Mouse (Mus musculus): ENCODE results near the gene Sh3pxd2b. TPM values are rescaled to one million over a fixed set of nuclear protein-coding genes. Genes with fewer than 3 reads are reported as not detected.

The Sh3pxd2b gene
- polyA plus RNA-seq, 1 experiment: 12.5 TPM

DNA sequence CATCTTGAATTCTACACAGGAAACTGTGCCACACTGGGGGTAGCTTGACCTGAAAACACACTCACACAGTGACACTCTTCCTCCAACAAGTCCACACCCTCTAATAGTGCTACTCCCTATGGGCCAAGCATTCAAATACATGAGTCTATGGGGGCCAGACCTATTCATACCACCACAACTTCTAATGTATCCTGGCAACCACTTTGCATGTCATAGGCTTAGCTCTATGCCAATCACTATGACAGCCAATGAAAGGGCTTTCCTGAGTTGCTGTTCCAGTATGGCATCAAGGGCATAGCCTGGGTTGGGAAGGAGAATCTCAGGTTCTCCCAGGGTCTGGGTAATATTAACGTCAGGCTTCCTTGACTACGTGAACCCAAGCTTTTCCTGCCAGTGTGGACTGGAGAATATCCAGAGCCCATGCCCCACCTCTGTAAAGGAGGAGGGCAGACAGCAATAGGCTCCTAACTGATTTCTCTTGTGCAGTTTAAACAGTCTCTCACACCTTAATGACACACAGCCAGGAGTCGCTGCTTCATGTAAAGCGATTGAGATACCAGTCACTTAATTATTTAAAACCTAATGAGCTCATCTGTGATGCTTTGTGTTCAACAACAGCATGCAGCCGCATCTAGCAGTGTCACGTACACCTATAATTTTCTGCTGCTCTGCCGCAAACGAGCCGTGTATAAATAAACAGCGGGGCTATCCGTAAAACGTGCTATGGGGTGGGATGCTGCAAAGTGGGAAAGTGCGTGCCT lies 25.8 kb downstream of the Sh3pxd2b start:
- no peak for DNase-seq (ENCODE audit: extremely low spot score in 1 of 2, low spot score in 1 of 2)

DNA sequence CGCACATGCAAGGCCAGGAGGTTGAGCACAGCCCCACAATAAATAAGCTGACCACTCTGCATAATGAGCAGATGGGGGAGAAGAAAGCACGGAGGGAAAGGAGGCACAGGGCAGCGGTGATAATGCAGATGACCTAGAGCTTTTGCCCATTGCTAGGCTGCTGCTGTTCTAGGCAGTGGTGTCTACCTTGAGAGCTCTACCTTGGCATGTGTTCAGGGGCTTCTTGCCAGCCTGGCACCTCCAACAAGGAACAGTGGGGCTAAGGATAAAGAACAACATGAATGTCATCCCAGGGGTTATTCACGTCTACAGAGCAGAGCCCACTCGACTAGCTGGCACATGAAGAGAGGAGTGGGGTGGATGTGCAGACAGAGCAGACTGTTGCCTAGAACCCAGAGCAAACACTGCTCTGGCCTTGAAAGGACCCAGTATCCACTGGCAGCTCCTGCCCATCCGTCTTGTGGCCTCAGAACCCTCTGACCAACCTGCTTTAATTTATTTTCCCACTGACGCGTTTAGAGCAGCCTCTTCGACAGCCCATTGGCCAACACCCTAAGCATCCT lies 26.5 kb downstream of the Sh3pxd2b start:
- no peak for DNase-seq (ENCODE audit: extremely low spot score in 1 of 2, low spot score in 1 of 2)

DNA sequence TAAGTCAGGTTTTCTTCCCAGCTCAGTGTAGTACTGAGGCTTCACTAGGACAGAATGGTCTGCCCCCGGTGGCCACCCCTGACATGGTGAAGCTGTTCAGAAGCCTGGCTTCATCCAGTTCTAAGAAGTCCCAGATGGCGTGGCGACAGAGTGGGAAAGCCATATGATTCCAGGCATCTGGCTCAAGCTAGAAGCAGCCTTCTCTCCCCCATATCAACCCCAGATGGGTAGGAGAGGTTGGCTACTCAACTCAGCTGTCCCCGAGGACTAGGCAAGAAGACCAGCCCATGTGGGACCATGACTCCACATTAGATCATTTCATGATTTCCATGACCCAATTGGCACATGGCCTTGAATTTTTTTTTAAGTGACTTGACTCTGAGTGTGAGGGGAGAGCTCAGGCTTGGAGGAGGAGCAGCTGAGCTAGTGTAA lies 27.5 kb downstream of the Sh3pxd2b start:
- peak in 1 of 2 experiments; percentile 42 for DNase-seq (ENCODE audit: extremely low spot score in 1 of 2, low spot score in 1 of 2)

DNA sequence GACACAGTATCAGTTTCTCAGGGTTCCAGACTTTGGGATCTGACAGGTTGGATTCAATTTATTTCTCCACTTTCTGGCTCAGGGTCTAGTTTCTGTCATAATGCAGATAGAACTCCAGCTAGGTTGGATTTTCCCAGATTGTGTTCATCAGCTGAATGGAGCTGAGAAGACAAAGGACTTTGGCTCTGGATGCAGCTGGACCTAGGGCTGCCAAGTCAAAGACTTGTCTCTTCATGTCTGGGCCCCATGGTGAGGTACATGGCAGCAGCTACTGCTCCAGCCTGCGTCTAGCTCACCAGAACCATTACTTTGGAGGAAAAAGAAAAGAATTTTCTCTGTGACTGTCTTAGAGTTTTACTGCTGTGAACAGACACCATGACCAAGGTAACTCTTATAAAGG lies 28.5 kb downstream of the Sh3pxd2b start:
- DNase-seq (ENCODE audit: extremely low spot score in 1 of 2, low spot score in 1 of 2): no peak

DNA sequence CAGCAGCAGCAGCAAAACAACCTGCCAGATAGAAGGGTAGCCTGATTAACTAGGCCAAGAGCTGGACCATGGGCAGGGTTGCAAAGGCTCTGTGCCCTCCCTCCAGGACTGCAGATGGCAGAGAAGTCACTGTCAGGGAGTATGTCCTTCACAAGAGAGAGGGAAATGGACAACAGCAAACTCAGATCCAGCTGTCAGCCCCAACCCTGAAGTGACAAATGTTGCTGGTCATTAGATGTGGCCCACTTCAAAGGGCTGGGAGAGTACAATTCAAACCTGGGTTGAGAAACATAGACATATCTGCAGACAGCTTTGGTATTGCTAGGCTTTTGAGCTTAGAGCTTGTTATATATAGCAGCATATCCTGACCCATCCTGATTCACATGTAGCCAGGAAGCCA lies 32.3 kb downstream of the Sh3pxd2b start:
- no peak for DNase-seq (ENCODE audit: extremely low spot score in 1 of 2, low spot score in 1 of 2)

DNA sequence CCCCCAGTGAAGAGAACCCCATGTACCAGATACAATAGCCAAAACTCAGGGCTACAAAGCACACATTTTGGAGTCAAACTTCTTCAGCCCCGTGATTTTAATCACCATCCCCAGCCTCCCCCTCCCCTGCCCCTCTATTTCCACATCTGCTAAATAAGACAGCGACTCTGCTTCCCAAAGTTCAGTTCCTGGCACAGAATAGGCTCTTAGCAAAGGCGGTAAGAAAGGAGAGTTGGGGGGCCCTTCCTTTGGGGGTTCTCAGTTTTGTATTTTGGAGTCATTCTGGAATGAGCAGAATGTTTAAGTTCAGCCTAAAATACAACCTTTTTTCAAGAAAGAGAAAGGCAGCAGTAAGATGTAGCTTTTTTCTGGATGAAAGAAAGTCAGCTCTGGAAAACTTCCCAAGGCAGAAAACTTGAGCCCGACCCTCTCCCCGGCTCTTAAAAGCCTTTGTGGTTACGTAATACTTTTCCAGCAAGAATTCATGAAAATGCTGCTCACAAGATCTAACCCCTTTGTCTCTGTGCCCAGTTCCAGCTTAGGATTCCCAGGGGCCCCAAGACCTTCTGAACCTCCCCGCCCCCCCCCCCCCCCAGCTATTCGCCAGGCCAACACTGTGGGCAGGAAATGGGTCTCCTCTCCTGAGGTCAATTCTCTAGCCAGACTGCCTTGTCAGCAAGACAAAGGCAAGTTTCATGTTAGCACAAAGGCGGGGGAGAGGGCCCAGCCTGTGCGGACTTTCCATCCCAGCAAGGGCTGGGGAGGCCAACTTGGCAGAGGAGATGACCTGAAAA lies 35.9 kb downstream of the Sh3pxd2b start:
- peak; percentile 44 to 45 for DNase-seq (ENCODE audit: extremely low spot score in 1 of 2, low spot score in 1 of 2)

DNA sequence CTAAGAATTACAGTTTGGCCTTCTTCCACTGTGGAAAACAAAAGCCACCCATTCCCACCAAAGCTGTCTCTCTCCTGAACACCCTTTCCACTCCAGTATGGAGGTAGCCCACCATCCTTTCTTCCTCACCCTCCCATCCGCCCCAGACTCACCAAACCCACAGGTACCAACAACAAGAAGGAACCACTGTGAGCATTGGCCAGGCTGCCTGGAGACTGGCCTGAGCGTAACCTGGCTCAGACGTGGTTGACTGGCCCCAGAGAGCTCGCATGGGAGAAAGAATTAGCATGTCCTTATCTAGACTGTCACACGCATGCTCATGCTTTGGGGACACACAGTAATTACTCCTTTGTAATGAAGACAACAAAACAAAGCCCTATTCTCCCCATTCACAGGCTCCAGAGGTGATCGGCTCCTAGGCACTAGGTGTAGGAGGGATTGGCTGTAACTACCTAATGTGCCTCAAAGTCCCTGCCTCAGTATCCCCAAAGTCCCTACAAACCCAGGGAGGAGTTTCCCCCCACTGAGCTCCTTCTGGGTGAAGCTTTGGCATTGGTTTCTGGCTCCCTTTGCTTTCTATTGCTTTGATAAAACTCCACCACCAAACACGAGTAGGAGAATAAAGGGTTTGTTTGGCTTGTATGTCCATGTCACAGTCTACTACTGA lies 36.6 kb downstream of the Sh3pxd2b start:
- no peak for DNase-seq (ENCODE audit: extremely low spot score in 1 of 2, low spot score in 1 of 2)

DNA sequence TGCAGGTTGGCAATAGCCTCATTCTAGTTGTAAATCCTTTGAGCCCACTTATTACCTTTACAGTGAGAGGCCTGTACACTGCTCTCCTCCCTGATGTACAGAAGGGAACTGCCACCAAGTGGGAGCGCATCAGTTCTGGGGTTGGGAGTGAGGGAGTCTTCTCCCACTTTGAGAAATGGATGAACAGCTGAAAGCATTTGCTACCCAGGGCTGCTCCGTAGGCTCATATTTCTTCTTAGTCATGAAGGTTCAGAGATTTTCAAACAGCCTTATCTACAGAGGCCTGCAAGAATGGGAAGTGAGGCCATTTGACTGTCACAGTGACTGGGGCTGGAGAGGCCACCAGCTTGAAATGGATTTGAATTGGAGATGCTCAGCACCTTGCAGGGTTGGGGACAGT lies 38.4 kb downstream of the Sh3pxd2b start:
- DNase-seq (ENCODE audit: extremely low spot score in 1 of 2, low spot score in 1 of 2): no peak

DNA sequence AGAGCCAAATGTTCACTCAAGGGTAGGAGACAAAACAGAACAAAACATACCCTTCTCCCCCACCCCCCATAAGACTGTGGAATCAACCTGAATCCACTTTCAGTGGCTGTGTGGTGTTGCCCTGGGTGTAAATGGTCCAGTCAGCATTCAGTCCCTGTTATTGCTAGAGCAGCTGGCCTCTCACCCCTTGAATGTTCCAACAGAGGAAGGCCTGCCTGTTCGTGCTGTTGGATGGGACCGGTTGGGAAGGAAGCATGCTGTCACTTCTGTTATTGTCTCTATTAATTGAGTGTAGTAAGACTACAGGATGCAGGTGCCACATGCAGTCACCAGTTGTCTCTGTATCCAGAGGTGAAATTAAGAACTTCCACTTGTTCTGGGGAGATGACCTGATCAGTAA lies 40.4 kb downstream of the Sh3pxd2b start:
- DNase-seq (ENCODE audit: extremely low spot score in 1 of 2, low spot score in 1 of 2): no peak

DNA sequence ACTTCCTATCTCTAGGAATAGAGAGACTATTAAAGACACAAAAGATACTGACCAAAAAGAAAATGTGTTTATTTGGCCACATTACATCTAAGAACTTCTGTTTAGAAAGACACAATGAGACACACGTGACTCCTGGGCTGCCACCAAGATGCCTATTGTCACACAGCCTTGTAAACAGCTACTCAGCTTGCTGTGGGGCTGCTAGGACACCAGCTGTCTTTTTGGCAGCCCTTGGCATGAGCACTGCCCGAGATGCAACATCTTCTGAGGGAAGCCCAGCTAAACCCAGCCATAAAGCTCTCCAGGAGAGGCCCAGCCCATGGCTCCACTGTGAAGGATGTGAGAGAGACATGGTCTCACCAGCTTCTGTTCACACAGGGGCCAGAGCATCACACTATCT lies 45.5 kb downstream of the Sh3pxd2b start:
- no peak for DNase-seq (ENCODE audit: extremely low spot score in 1 of 2, low spot score in 1 of 2)

DNA sequence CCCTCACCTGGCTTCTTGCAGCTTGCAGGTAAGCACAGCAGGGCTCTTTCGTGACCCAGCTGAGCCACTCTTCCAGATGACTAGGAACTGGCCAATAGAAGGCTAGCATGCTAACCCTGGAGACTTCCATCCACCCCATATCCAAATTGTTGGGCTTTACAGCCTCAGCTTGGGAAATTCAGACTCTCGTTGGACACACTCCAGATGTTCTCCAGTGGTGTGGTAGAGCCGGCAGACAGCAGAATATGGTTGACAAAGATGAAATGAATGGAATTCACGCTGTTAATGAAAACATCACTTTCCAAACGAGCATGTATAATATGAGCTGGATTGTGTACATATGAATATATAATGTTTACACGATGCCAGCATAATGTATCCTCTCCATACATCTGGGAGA lies 48.2 kb downstream of the Sh3pxd2b start:
- DNase-seq (ENCODE audit: extremely low spot score in 1 of 2, low spot score in 1 of 2): no peak

DNA sequence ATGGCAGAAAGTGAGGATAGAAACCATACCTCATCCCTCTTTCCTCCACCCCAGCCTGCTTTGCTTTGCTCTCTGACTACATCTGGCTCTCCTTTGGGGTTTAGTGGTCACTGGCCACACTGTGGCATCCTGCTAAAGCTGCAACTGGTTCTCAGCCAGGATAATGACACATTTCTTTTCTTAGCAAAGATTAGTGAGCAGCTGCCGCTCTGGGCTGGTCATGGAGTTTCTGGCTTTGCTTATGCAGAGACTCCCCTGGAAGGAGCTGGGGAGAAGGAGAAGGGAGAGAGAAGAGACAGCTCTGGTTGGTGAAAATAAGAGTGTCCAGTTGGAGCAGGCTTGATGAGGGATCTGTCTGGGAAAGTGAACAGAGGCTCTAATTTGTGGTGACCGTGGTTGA lies 50.8 kb downstream of the Sh3pxd2b start:
- DNase-seq (ENCODE audit: extremely low spot score in 1 of 2, low spot score in 1 of 2): no peak

DNA sequence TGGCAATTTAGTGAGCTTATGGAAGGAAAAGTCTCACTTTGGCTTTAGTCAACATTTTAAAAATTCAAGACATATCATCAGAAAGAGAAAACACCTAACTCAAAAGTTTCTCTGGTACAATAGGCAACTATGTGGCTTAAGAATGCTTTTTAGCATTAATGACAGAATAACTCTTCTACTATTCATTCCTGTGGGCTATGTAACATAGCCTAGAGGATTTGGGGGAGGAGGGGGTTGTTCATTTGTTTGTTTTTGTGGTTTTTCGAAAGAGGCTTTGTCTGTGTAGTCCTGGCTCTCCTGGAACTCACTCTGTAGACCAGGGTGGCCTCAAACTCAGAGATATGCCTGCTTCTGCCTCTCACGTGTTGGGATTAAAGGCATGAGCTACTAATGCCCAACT lies 51.6 kb downstream of the Sh3pxd2b start:
- no peak for DNase-seq (ENCODE audit: extremely low spot score in 1 of 2, low spot score in 1 of 2)

DNA sequence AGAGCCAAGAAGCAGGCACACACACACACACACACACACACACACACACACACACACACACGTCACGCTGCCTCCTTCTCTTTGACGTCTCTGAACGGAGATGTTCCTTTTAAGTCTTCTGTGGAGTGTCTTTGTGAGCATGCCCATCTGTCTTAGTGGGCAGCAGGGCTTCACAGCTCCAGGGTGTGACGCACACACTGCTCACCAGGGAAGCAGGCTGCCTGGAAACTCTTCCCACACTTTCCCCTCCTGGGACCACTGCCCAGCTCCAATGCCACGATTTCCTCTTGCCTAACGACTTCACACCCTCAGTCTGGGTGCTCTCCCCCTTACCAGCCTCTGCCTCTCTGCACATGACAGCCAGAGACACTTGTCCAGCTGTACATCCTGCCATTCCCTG lies 55.1 kb downstream of the Sh3pxd2b start:
- peak; percentile 87 to 90 for DNase-seq (ENCODE audit: extremely low spot score in 1 of 2, low spot score in 1 of 2)

DNA sequence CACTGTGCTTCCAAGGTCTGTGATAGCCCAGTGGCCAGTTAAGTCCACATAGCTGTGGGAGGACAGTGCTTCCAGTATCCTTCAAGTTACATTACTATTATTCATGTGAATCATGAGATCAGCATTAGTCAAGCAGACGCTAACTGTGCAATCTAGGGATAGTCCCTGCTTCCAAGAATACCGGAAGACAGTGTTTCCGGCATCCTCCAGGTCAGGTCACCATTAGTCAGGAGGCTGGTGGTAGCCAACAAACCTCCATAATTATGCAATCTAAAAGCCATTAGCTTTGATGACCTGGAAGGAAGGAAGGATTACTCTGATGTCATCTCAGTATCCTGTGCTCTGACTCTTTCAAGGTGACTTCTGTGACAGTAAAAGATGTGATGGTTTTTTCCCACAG lies 57.1 kb downstream of the Sh3pxd2b start:
- DNase-seq (ENCODE audit: extremely low spot score in 1 of 2, low spot score in 1 of 2): no peak

DNA sequence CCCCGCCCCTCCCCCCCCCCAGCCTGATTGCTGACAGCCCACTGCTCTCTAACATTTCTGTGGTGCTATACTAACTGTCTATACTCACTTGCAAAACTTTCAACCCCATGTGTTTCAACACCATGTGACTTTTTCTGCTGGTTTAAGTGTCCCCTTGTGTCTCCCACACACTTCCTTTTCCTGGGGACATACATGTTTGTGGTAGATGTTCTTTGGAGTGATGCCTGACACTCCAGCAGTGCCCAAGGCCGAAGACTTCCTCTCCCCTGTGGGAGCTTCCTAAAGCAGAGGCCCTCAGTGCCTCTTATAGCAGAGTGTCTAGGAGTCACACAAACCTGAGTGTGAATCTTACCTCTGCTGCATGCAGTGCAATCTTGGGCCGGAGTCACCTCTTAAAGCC lies 60.2 kb downstream of the Sh3pxd2b start:
- DNase-seq (ENCODE audit: extremely low spot score in 1 of 2, low spot score in 1 of 2): no peak

DNA sequence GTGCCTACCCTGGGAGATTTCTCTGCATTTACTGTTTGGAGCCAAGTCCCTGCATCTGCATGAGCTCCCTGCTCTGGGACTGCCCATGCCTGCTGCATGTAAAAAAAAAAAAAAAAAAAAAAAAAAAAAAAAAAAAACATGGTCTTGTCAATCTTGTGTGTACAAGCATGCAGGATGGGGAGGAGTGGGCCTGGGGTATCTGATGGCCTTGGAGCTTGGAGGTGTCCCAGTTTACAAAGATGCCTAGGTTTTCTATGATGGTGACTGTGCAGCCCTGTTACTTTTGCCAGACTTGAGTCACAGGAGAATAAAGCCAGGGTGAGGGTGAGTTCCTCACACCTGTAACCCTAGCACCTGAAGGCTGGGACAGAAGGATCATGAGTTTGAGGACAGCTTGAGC lies 61.4 kb downstream of the Sh3pxd2b start:
- DNase-seq (ENCODE audit: extremely low spot score in 1 of 2, low spot score in 1 of 2): no peak

DNA sequence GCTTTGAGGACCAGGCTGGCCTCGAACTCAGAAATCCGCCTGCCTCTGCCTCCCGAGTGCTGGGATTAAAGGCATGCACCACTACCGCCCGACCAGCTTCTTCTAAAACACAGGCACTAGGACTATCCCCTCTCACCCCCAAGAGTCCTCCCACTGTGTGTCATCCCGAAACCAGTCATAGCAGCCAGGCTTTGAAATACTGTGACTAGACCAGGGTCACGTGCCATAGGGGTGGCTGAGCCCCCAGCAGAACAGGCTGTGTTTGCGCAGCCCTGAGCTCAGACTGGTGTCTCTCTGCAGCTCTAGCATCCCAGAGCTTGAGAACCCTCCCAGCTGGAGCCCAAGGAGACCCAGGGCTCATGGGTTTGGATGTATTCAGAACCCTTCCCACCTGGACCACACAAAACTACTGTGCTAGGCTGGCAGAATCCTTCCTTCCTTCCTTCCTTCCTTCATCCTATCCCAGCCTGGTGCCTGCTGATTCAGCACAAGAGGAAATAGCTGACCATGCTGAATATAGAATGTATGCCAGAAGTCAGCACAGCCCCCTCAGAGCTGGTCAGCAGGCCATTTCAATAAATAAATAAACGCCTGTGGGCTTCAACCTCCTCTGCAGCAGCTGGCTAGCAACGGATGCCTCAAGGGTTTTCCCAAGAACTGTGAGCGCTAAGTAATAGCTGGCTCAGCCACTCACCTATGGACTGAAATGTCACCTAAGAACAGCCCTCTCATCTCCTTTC lies 62.4 kb downstream of the Sh3pxd2b start:
- no peak for DNase-seq (ENCODE audit: extremely low spot score in 1 of 2, low spot score in 1 of 2)

DNA sequence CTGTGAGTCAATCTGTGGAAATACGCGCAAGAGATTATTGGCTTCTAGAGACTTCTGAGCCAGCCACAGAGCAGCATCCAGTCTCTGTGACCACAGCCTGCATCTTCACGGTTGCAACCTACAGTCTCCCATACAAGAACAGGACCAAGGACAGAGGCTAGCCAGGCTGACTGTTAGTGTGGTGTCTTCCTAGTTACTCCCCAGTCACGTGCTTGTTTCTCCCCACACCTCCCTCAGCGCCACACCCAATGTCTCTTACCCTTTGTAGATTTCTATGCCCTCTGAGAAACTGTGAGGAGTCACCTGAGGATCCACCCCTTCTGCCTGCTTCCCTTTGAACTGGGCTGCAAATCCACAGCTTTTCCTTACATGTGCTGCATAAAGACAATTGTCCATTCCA lies 72.4 kb downstream of the Sh3pxd2b start:
- no peak for DNase-seq (ENCODE audit: extremely low spot score in 1 of 2, low spot score in 1 of 2)

DNA sequence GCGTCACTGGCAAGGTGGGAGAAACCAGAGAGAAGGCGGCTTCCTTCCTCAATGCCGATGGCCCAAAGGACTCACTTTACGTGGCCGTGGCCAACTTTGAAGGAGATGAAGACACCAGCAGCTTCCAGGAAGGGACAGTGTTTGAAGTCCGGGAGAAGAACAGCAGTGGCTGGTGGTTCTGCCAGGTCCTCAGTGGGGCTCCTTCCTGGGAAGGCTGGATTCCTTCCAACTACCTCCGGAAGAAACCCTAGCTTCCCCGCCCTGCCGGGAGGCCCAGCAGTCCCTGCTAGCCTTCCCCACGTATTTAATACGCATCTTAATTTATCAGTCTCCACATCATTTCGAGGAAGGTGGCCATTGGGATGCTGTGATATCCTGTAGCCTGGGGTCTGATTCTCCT lies 75.7 kb downstream of the Sh3pxd2b start:
- DNase-seq (ENCODE audit: extremely low spot score in 1 of 2, low spot score in 1 of 2): no peak

DNA sequence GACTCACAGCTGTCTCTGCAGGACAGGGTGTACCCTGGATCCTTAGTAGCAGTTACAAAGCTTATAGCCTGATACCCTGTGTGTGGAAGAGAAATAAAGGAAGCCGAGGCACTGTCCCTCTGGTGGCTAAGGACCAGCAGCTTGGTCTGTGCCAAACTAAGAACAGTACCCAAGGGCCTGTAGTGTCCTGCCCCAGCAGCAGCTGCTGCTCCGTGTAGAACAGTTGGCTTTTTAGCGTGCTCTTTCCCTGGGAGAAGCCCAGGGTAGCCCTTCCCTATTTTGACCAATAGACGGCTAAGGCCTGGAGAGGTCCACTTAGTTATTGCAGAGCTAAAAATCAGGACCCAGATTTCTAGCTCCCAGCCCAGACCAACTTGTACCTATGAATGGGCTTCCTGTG lies 77.0 kb downstream of the Sh3pxd2b start:
- DNase-seq (ENCODE audit: extremely low spot score in 1 of 2, low spot score in 1 of 2): no peak
